Comparison of ENCODE assay signal across 8 mouse cellular contexts in the genomic region with DNA sequence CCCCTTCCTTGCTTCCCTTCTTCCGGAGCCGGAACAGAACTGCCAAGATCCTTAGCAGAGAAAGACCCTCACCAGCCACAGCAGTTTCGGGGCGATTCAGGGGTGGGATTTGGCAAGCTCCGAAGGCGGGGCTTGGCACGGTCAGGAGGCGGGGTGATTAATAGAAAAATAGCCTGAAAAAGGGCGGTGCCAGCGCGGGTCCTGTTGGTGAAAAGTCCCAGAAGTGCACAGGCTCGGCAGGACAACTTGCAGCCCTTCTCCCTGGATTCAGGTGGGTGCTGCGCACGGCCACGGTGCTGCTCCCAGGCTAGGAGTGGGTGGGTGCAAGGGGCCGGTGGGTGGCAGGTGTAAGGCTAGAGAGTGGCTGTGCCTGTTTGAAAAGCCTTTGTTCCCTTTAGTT. TPM values are rescaled to one million over a fixed set of nuclear protein-coding genes. Genes with fewer than 3 reads are reported as not detected.
DNase-seq lines count a peak whose midpoint lies in the region; ATAC-seq lines count a peak whose summit lies in the region.

No protein-coding gene starts in this region.

- no peaks in the 10 kb centered on the region for H3K36me3 ChIP-seq in lung, embryonic 15.5 days

- peak; percentile 40 for DNase-seq in WW6 (ENCODE audit: low read depth, low spot score)
- peak; percentile 89 for DNase-seq in embryo, embryonic 10.5 days (ENCODE audit: low spot score)
- peak; percentile 80 for DNase-seq in heart, adult 18-20 months
- peak; percentile 76 for DNase-seq in kidney, adult 18-20 months
- no peak for DNase-seq in layer of hippocampus, postnatal 36 days
- DNase-seq in cerebellum, adult 11-12 months, result no peak

- peaks cover 30% of the 10 kb centered on the region for H3K4me1 ChIP-seq in lung, embryonic 15.5 days

- H3K9me3 ChIP-seq in lung, embryonic 15.5 days, result no peaks in the 10 kb centered on the region

- whole genome bisulfite sequencing in lung, embryonic 15.5 days, result under 1% methylated on average over 16 of the region's 16 CpGs

- H3K9ac ChIP-seq in lung, embryonic 15.5 days, result peak overlapping the region; percentile 54

- H3K27ac ChIP-seq in lung, embryonic 15.5 days, result peak overlapping the region; percentile 94

- H3K27me3 ChIP-seq in lung, embryonic 15.5 days, result no peaks in the 10 kb centered on the region

- peak overlapping the region; percentile 59 for H3K4me3 ChIP-seq in lung, embryonic 15.5 days

- H3K4me2 ChIP-seq in lung, embryonic 15.5 days, result peak overlapping the region; percentile 73

- ATAC-seq in lung, embryonic 15.5 days (ENCODE audit: borderline replicate concordance, extremely low read depth, low FRiP score, low TSS enrichment), result peak; percentile 66
- ATAC-seq in neutrophil, adult 5-6 weeks (ENCODE audit: extremely low read depth, insufficient number of reproducible peaks, low FRiP score, poor library complexity, severe bottlenecking), result peak; percentile 53

RNA-seq across cellular contexts. Expression of gene Mgst1, which starts 0.2 kb away (rescaled TPM):
- 100 to 1,000 TPM in 1 of 2 experiments, 10 to 100 TPM in 1; 85.8 to 147 TPM for total RNA-seq in heart, adult 18-20 months (2021)
- polyA plus RNA-seq in lung, embryonic 15.5 days (2015; fragmentation: Nextera tagmentation; extraction: Ambion mirVana), result 277 and 278 TPM in 2 replicates
- total RNA-seq in neutrophil, adult 5-6 weeks (2017), result 160 and 193 TPM in 2 replicates
- 10 to 100 TPM in 1 of 2 experiments, 1 to 10 TPM in 1; 9.2 to 12.4 TPM for total RNA-seq in layer of hippocampus, postnatal 36 days (2021)

Comparison
In these comparisons a context has a peak if more than half of its experiments do, and no peak if none do; other contexts are left out.
1. DNase-seq: peak in WW6 (single experiment), embryo, embryonic 10.5 days (single experiment), heart, adult 18-20 months (2 of 2) and kidney, adult 18-20 months (single experiment); none in layer of hippocampus, postnatal 36 days (0 of 2) and cerebellum, adult 11-12 months (single experiment).
2. RNA of gene Mgst1, which starts 0.2 kb away (total RNA-seq): 160 to 193 TPM in neutrophil, adult 5-6 weeks and 85.8 to 147 TPM in heart, adult 18-20 months; 9.2 to 12.4 TPM in layer of hippocampus, postnatal 36 days; every median in the first group is over 4 times any median in the second.